Mouse (Mus musculus): ENCODE measurements around the gene Trp53rka. TPM values are rescaled to one million over a fixed set of nuclear protein-coding genes. Genes with fewer than 3 reads are reported as not detected.
A peak's percentile ranks its signal among the peaks of the same experiment; 100 is the strongest.

The Trp53rka gene
- polyA plus RNA-seq (2014; fragmentation: Nextera tagmentation; extraction: Ambion mirVana): 21.4 and 22.7 TPM in 2 replicates

DNA sequence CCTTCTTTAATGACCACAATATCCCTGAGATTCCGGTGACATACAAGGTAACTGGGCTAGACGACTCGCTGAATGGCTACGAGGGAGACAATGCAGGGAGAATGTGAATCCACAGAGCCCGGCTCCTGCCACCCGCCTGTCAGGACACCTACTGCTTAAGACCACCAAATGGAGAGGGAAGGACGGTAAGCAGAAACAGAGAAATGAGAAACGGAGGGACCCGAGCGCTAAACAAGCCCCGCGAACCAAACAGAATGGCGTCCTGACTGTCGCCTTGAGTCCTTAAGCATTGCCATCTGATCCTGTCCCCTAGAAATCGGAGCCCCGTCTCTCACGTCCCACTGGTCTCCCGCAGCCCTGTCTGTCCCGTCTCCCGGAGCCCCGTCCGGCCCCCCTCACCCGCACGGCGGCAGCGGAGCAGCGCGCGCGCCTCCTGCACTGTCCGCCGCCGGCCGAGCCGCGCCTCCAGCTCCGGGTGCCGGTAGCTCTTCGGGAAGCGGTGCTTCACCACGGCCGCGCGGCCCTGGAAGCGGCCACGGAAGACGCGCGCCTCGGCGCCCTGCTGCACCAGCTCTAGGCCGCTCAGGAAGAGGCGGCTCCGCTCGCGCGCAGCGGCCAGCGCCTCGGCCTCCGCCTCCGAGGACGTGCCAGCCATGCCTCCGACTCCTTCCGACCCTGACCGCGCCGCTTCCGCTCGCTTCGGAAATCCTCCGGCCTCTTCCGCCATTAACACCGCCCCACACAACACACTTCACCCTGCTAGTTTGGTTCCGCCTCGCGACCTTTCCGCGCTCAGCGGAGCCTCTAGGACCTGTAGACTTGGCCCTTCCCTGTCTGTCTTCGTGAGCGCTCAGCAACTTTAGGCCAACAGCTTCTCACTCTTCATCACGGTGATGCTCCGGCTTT is at the start of gene Trp53rka:
Gene Trp53rka, minus strand, starts transcription at position 677 of the 906 bp plus-strand sequence.
- peak; percentile 82 for ATAC-seq (ENCODE audit: insufficient number of reproducible peaks, insufficient read depth, low FRiP score, low read depth)
- peak within 1 kb of the TSS; percentile 79 to 92 for H3K4me3 ChIP-seq (ENCODE audit: control insufficient read depth in 1 of 2, insufficient read depth in 1 of 2, low read depth in 1 of 2, low read length in 2 of 2)

DNA sequence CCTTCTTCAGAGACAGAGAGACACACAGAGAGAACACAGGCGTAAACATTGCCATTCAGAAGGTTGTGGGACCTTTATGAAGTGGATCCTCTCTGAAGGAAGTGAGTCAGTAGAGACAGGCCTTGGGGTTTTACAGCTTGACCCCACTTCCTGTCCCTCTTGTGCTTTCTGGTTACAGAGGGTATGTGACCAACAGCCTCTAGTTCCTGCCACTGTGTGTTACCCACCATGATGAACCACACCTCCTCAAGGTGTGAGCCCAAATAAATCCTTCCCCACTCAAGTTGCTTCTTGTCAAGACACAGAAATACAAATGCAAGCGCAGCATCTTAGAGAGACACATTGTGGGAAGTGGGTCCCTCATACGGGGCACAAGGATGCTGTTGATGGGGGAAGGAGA is 47.9 kb upstream of the Trp53rka start:
- no peak for ATAC-seq (ENCODE audit: insufficient number of reproducible peaks, insufficient read depth, low FRiP score, low read depth)
- no peak overlapping the region for H3K4me2 ChIP-seq (ENCODE audit: low read length)
- 72% methylated on average over 3 of the region's 3 CpGs for WGBS

More for the DNA sequence above, at the start of gene Trp53rka:
- H3K27me3 ChIP-seq (ENCODE audit: control insufficient read depth, insufficient read depth, low read length): no peaks in the 10 kb centered on the region
- peak within 1 kb of the TSS; percentile 83 for H3K4me2 ChIP-seq (ENCODE audit: low read length)
- H3K36me3 ChIP-seq (ENCODE audit: control insufficient read depth, insufficient read depth, low read length): peaks cover 28% of the 10 kb centered on the region
- WGBS: under 1% methylated on average over 74 of the region's 84 CpGs
- no peaks in the 10 kb centered on the region for H3K9me3 ChIP-seq (ENCODE audit: control insufficient read depth, low read length)
- peak within 1 kb of the TSS; percentile 75 to 76 for H3K27ac ChIP-seq (replicated peaks in 1 of 2; ENCODE audit: control insufficient read depth in 1 of 2, insufficient read depth in 1 of 2, low read depth in 2 of 2, low read length in 2 of 2)
- peak within 1 kb of the TSS; percentile 91 for H3K9ac ChIP-seq (ENCODE audit: low read length)
- peaks cover 4 to 11% of the 10 kb centered on the region in 2 experiments for H3K4me1 ChIP-seq (ENCODE audit: control insufficient read depth in 2 of 2, insufficient read depth in 2 of 2, low read length in 2 of 2)

DNA sequence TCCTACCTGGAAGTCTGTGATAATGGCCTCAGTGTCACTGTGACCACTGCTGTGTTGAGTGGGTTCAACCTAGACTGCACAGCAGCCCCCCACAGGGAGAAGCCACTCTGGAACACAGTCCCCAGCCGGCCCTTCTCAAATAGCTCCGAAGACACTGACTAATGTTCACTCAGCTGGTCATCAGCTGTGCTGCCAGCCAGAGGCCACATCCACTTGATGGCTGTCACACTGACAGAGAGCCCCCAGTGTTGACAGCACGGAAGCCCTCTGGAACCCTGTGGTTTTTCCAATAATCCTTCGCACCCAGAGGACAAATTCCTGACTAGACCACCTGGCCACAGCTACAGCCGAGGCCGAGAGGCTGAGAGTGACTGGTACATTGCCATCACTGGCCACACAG is 40.7 kb upstream of the Trp53rka start:
- no peaks in the 10 kb centered on the region for H3K27me3 ChIP-seq (ENCODE audit: control insufficient read depth, insufficient read depth, low read length)
- no peaks in the 10 kb centered on the region for H3K36me3 ChIP-seq (ENCODE audit: control insufficient read depth, insufficient read depth, low read length)
- no peak for ATAC-seq (ENCODE audit: insufficient number of reproducible peaks, insufficient read depth, low FRiP score, low read depth)
- no peak overlapping the region for H3K4me2 ChIP-seq (ENCODE audit: low read length)
- no peak overlapping the region for H3K27ac ChIP-seq (replicated peaks in 1 of 2; ENCODE audit: control insufficient read depth in 1 of 2, insufficient read depth in 1 of 2, low read depth in 2 of 2, low read length in 2 of 2)
- H3K9me3 ChIP-seq (ENCODE audit: control insufficient read depth, low read length): no peaks in the 10 kb centered on the region
- WGBS: 47% methylated on average over 6 of the region's 6 CpGs
- H3K4me1 ChIP-seq (ENCODE audit: control insufficient read depth in 2 of 2, insufficient read depth in 2 of 2, low read length in 2 of 2): no peaks in the 10 kb centered on the region
- no peak overlapping the region for H3K4me3 ChIP-seq (ENCODE audit: control insufficient read depth in 1 of 2, insufficient read depth in 1 of 2, low read depth in 1 of 2, low read length in 2 of 2)
- H3K9ac ChIP-seq (ENCODE audit: low read length): no peak overlapping the region

More for the DNA sequence above, 47.9 kb upstream of the Trp53rka start:
- H3K9ac ChIP-seq (ENCODE audit: low read length): no peak overlapping the region
- H3K27ac ChIP-seq (replicated peaks in 1 of 2; ENCODE audit: control insufficient read depth in 1 of 2, insufficient read depth in 1 of 2, low read depth in 2 of 2, low read length in 2 of 2): no peak overlapping the region
- H3K9me3 ChIP-seq (ENCODE audit: control insufficient read depth, low read length): no peaks in the 10 kb centered on the region
- H3K36me3 ChIP-seq (ENCODE audit: control insufficient read depth, insufficient read depth, low read length): no peaks in the 10 kb centered on the region
- H3K4me1 ChIP-seq (ENCODE audit: control insufficient read depth in 2 of 2, insufficient read depth in 2 of 2, low read length in 2 of 2): no peaks in the 10 kb centered on the region
- H3K4me3 ChIP-seq (ENCODE audit: control insufficient read depth in 1 of 2, insufficient read depth in 1 of 2, low read depth in 1 of 2, low read length in 2 of 2): no peak overlapping the region
- no peaks in the 10 kb centered on the region for H3K27me3 ChIP-seq (ENCODE audit: control insufficient read depth, insufficient read depth, low read length)

DNA sequence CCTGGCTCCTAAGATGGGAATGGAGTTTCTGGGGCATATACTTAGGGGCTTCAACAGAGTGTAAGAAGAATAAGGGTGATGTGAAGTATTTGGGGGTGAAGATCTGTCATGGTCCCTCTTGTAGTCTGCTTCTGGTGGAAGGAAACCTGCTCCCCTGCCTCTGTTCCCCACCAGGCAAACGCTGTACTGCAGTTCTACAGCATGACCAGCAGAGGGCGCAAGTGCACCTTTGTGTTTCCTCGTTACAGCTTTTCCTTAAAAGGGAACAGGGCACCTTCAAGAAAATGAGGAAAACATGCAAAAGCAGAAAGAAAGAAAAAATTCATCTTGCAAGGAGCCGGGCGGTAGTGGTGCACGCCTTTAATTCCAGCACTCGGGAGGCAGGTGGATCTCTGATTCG is 36.0 kb upstream of the Trp53rka start:
- ATAC-seq (ENCODE audit: insufficient number of reproducible peaks, insufficient read depth, low FRiP score, low read depth): no peak
- 14% methylated on average over 8 of the region's 8 CpGs for WGBS
- no peak overlapping the region for H3K27ac ChIP-seq (replicated peaks in 1 of 2; ENCODE audit: control insufficient read depth in 1 of 2, insufficient read depth in 1 of 2, low read depth in 2 of 2, low read length in 2 of 2)

DNA sequence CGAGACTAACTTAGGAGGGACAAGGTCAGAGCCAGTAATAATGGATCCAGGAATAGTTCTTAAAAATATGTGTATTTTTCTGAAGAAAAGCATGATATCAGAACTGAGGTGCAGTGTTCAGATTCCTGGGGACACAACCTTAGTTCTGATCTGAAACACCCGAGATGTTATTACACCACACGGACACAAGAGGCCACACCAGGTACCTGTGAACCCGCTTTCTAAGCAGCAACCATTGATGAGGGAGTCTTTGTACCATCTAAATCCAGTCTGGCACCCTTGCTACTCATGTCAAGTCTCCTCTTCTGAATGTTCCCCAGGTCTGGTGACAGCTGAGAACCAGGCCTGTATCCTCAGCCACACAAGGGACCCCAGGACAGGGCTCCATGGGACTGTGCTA is 32.5 kb upstream of the Trp53rka start:
- ATAC-seq (ENCODE audit: insufficient number of reproducible peaks, insufficient read depth, low FRiP score, low read depth): no peak
- WGBS: 60% methylated on average over 4 of the region's 4 CpGs
- H3K4me1 ChIP-seq (ENCODE audit: control insufficient read depth in 2 of 2, insufficient read depth in 2 of 2, low read length in 2 of 2): no peaks in the 10 kb centered on the region

More for the DNA sequence above, 36.0 kb upstream of the Trp53rka start:
- no peak overlapping the region for H3K9ac ChIP-seq (ENCODE audit: low read length)
- H3K27me3 ChIP-seq (ENCODE audit: control insufficient read depth, insufficient read depth, low read length): no peaks in the 10 kb centered on the region
- H3K4me3 ChIP-seq (ENCODE audit: control insufficient read depth in 1 of 2, insufficient read depth in 1 of 2, low read depth in 1 of 2, low read length in 2 of 2): no peak overlapping the region
- no peaks in the 10 kb centered on the region for H3K4me1 ChIP-seq (ENCODE audit: control insufficient read depth in 2 of 2, insufficient read depth in 2 of 2, low read length in 2 of 2)
- H3K4me2 ChIP-seq (ENCODE audit: low read length): no peak overlapping the region
- no peaks in the 10 kb centered on the region for H3K9me3 ChIP-seq (ENCODE audit: control insufficient read depth, low read length)
- no peaks in the 10 kb centered on the region for H3K36me3 ChIP-seq (ENCODE audit: control insufficient read depth, insufficient read depth, low read length)

DNA sequence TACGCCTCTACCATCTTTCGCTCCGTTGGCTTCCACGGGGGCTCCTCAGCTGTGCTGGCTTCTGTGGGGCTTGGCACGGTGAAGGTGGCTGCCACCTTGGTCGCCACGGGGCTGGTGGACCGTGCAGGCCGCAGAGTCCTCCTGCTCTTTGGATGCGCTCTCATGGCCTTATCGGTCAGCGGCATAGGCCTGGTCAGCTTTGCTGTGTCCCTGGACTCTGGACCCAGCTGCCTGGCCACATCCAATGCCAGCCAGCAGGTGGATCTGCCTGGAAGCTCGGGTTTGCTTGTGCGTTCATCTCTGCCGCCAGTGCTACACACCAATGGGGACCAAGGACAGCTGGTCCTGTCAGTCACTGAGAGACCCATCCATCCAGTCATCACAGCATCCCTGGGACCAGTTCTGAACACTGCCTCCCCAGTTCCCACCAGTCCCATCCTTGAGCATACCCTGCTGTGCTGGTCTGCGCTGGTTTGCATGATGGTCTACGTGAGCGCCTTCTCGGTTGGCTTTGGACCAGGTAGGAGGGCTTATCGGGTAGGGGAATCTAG is 22.1 kb upstream of the Trp53rka start:
- H3K4me3 ChIP-seq (ENCODE audit: control insufficient read depth in 1 of 2, insufficient read depth in 1 of 2, low read depth in 1 of 2, low read length in 2 of 2): no peak overlapping the region
- 0 out of 2 replicates have a peak, but pooled peaks cover 3% of the 10 kb centered on the region for H3K36me3 ChIP-seq (ENCODE audit: control insufficient read depth, insufficient read depth, low read length)
- H3K9ac ChIP-seq (ENCODE audit: low read length): no peak overlapping the region
- ATAC-seq (ENCODE audit: insufficient number of reproducible peaks, insufficient read depth, low FRiP score, low read depth): no peak
- no peak overlapping the region for H3K4me2 ChIP-seq (ENCODE audit: low read length)
- 93% methylated on average over 20 of the region's 20 CpGs for WGBS
- no peaks in the 10 kb centered on the region for H3K9me3 ChIP-seq (ENCODE audit: control insufficient read depth, low read length)
- H3K4me1 ChIP-seq (ENCODE audit: control insufficient read depth in 2 of 2, insufficient read depth in 2 of 2, low read length in 2 of 2): peaks cover 7 to 14% of the 10 kb centered on the region in 2 experiments; a peak in 3 of 4 replicates
- H3K27ac ChIP-seq (replicated peaks in 1 of 2; ENCODE audit: control insufficient read depth in 1 of 2, insufficient read depth in 1 of 2, low read depth in 2 of 2, low read length in 2 of 2): no peak overlapping the region
- H3K27me3 ChIP-seq (ENCODE audit: control insufficient read depth, insufficient read depth, low read length): no peaks in the 10 kb centered on the region

More for the DNA sequence above, 32.5 kb upstream of the Trp53rka start:
- H3K36me3 ChIP-seq (ENCODE audit: control insufficient read depth, insufficient read depth, low read length): no peaks in the 10 kb centered on the region
- H3K27me3 ChIP-seq (ENCODE audit: control insufficient read depth, insufficient read depth, low read length): no peaks in the 10 kb centered on the region
- H3K9ac ChIP-seq (ENCODE audit: low read length): no peak overlapping the region
- 0 out of 2 replicates have a peak, but pooled peaks cover 4% of the 10 kb centered on the region for H3K9me3 ChIP-seq (ENCODE audit: control insufficient read depth, low read length)
- no peak overlapping the region for H3K27ac ChIP-seq (replicated peaks in 1 of 2; ENCODE audit: control insufficient read depth in 1 of 2, insufficient read depth in 1 of 2, low read depth in 2 of 2, low read length in 2 of 2)
- H3K4me3 ChIP-seq (ENCODE audit: control insufficient read depth in 1 of 2, insufficient read depth in 1 of 2, low read depth in 1 of 2, low read length in 2 of 2): no peak overlapping the region
- no peak overlapping the region for H3K4me2 ChIP-seq (ENCODE audit: low read length)

DNA sequence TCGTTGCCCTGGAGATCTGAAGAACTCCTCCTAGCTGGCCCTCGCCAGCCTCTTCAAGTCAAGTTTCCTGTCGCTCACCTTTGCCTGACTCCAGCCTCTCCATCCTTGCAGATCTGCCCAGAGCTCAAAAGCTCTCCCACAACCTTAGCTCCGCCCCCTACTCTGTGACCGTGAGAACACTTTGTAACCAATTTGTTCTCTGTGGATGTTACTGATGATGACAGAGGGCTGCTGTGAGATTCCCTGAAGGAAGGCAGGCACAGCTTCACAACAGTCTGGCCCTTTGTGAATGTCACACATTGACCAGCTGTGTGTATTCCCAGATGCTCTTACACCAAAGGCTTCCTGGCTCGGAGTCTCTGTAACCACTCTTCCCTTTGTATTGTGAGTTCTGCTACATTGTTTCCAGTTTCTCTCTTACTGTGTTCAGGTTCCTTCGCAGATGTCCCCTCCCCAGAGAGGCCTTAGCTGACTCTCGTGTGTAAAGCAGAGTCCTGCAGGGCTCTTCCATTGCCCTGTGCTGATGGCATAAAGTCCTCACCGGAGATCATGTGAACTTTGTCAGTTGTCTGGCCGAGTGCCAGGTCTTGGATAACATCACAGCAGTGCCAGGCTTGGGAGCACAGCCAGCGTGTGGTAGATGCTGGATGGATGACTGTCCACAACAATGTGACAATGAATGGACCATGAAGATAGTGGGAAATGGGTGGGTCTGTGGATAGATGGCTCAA is 19.9 kb upstream of the Trp53rka start:
- Histone ChIP-seq H3K9ac (ENCODE audit: low read length) (no peak overlapping the region), H3K4me3 (ENCODE audit: control insufficient read depth in 1 of 2, insufficient read depth in 1 of 2, low read depth in 1 of 2, low read length in 2 of 2) (no peak overlapping the region), H3K4me1 (ENCODE audit: control insufficient read depth in 2 of 2, insufficient read depth in 2 of 2, low read length in 2 of 2) (peaks cover 7 to 16% of the 10 kb centered on the region in 2 experiments; a peak in 3 of 4 replicates), H3K27me3 (ENCODE audit: control insufficient read depth, insufficient read depth, low read length) (no peaks in the 10 kb centered on the region), H3K36me3 (ENCODE audit: control insufficient read depth, insufficient read depth, low read length) (no peaks in the 10 kb centered on the region), H3K27ac (replicated peaks in 1 of 2; ENCODE audit: control insufficient read depth in 1 of 2, insufficient read depth in 1 of 2, low read depth in 2 of 2, low read length in 2 of 2) (no peak overlapping the region), H3K9me3 (ENCODE audit: control insufficient read depth, low read length) (no peaks in the 10 kb centered on the region), H3K4me2 (ENCODE audit: low read length) (no peak overlapping the region)
- ATAC-seq (ENCODE audit: insufficient number of reproducible peaks, insufficient read depth, low FRiP score, low read depth): no peak
- WGBS: 24% methylated on average over 11 of the region's 11 CpGs
